Mouse (Mus musculus): ENCODE data around the gene Eprs.

DNA sequence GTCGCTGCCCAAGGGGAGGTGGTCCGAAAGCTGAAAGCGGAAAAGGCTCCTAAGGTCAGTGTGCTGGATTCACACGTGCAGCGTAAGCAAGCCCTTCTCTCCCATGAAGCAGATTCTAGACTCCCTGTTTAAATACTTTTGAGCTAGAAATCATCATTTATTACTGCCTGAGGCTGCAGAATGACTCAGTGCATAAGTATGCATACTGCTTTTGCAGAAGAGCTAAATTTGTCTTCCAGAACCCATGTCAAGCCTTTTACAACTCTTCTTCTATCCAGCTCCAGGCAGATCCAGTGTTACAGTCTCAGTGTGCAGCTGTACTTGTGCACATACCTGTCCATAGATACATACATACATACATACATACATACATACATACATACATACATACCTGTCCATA, 38.8 kb downstream of the Eprs start:
- TF ChIP-seq TAL1 (conservative IDR thresholded peaks at IDR 0.05; ENCODE audit: low read depth, low read length) (no peak), GATA1 (IDR thresholded peaks at IDR 0.05; ENCODE audit: borderline replicate concordance, low read length) (no peak), CTCF (IDR thresholded peaks at IDR 0.05; ENCODE audit: low read depth, low read length) (no peak), POLR2AphosphoS5 (IDR thresholded peaks at IDR 0.05; ENCODE audit: insufficient replicate concordance, low read depth, low read length) (no peak)

Data from G1E (cell line).